Mouse (Mus musculus): ENCODE measurements around the gene Vangl1.
"Not testable (repeated sequence)": the region's sequence is repeated elsewhere in the genome, so short reads cannot be mapped to it uniquely, and the experiment has no call there.

Vangl1 gene

GRCm38 (mm10) chr3:102174118-102174865 is 30.2 kb downstream of the Vangl1 start:
- DNase-seq (ENCODE audit: low read depth, low spot score) = no peak

GRCm38 (mm10) chr3:102169197-102169905 is 35.1 kb downstream of the Vangl1 start:
- no peak for DNase-seq (ENCODE audit: low read depth, low spot score)

GRCm38 (mm10) chr3:102167555-102168210 is 36.8 kb downstream of the Vangl1 start:
- DNase-seq (ENCODE audit: low read depth, low spot score) = no peak

- DNase-seq (ENCODE audit: low read depth, low spot score) = no peak
Observed at GRCm38 (mm10) chr3:102166794-102167193, 37.7 kb downstream of the Vangl1 start.

- DNase-seq (ENCODE audit: low read depth, low spot score) = no peak
Observed at GRCm38 (mm10) chr3:102166287-102166620, 38.2 kb downstream of the Vangl1 start.

- DNase-seq (ENCODE audit: low read depth, low spot score) = no peak
Observed at GRCm38 (mm10) chr3:102165536-102166286, 38.8 kb downstream of the Vangl1 start.

- no peak for DNase-seq (ENCODE audit: low read depth, low spot score)
Observed at GRCm38 (mm10) chr3:102164911-102165310, 39.6 kb downstream of the Vangl1 start.

GRCm38 (mm10) chr3:102163861-102164260 is 40.6 kb downstream of the Vangl1 start:
- DNase-seq (ENCODE audit: low read depth, low spot score) = not testable (repeated sequence)

GRCm38 (mm10) chr3:102159423-102160325 is 44.8 kb downstream of the Vangl1 start:
- no peak for DNase-seq (ENCODE audit: low read depth, low spot score)

- DNase-seq (ENCODE audit: low read depth, low spot score) = no peak
Observed at GRCm38 (mm10) chr3:102158759-102159422, 45.6 kb downstream of the Vangl1 start.

- DNase-seq (ENCODE audit: low read depth, low spot score) = no peak
Observed at GRCm38 (mm10) chr3:102157652-102158051, 46.8 kb downstream of the Vangl1 start.

- DNase-seq (ENCODE audit: low read depth, low spot score) = no peak
Observed at GRCm38 (mm10) chr3:102156737-102157136, 47.8 kb downstream of the Vangl1 start.

- DNase-seq (ENCODE audit: low read depth, low spot score) = no peak
Observed at GRCm38 (mm10) chr3:102154107-102154506, 50.4 kb downstream of the Vangl1 start.

GRCm38 (mm10) chr3:102152872-102153271 is 51.6 kb downstream of the Vangl1 start:
- no peak for DNase-seq (ENCODE audit: low read depth, low spot score)

- no peak for DNase-seq (ENCODE audit: low read depth, low spot score)
Observed at GRCm38 (mm10) chr3:102152471-102152870, 52.0 kb downstream of the Vangl1 start.

GRCm38 (mm10) chr3:102151850-102152249 is 52.6 kb downstream of the Vangl1 start:
- DNase-seq (ENCODE audit: low read depth, low spot score) = no peak

- no peak for DNase-seq (ENCODE audit: low read depth, low spot score)
Observed at GRCm38 (mm10) chr3:102149941-102150340, 54.6 kb downstream of the Vangl1 start.

- no peak for DNase-seq (ENCODE audit: low read depth, low spot score)
Observed at GRCm38 (mm10) chr3:102147189-102147588, 57.3 kb downstream of the Vangl1 start.

GRCm38 (mm10) chr3:102146428-102146827 is 58.1 kb downstream of the Vangl1 start:
- DNase-seq (ENCODE audit: low read depth, low spot score) = no peak

GRCm38 (mm10) chr3:102145645-102146386 is 58.7 kb downstream of the Vangl1 start:
- DNase-seq (ENCODE audit: low read depth, low spot score) = no peak

All from retina, adult 2 months (tissue).